Mouse (Mus musculus) intestine, embryonic 15.5 days (tissue): ENCODE results near the gene Gpt2. TPM values are rescaled to one million over a fixed set of nuclear protein-coding genes. Genes with fewer than 3 reads are reported as not detected.

Source experiments
- ATAC-seq: fragments of 200-750 bp; cut with Nextera tagmentation; 2 replicates; pipeline ENCODE4 v1.8.0; 2017; ENCODE audit warnings: moderate TSS enrichment, moderate library complexity
- H3K27ac ChIP-seq: fragments of 300-500 bp; sonication (generic); 2 replicates; pipeline ENCODE4 v1.5.1; 2015; ENCODE audit warnings: mild to moderate bottlenecking, inconsistent platforms
- H3K27me3 ChIP-seq: fragments of 300-500 bp; sonication (generic); replicated peaks from 2 replicates; pipeline ENCODE4 v1.6.1; 2015; ENCODE audit warnings: inconsistent platforms
- H3K36me3 ChIP-seq: fragments of 300-500 bp; sonication (generic); 2 replicates; pipeline ENCODE4 v1.6.1; 2015; ENCODE audit warnings: inconsistent platforms
- H3K4me1 ChIP-seq: fragments of 300-500 bp; sonication (generic); replicated peaks from 2 replicates; pipeline ENCODE4 v1.6.1; 2015; ENCODE audit warnings: inconsistent platforms
- H3K4me2 ChIP-seq: fragments of 300-500 bp; sonication (generic); replicated peaks from 2 replicates; pipeline ENCODE4 v1.6.1; 2015; ENCODE audit warnings: mild to moderate bottlenecking, inconsistent platforms
- H3K4me3 ChIP-seq: fragments of 300-500 bp; sonication (generic); replicated peaks from 2 replicates; pipeline ENCODE4 v1.5.1; 2015; ENCODE audit warnings: inconsistent platforms
- H3K9ac ChIP-seq: fragments of 300-500 bp; sonication (generic); 2 replicates; pipeline ENCODE4 v1.6.1; 2015; ENCODE audit warnings: inconsistent platforms
- H3K9me3 ChIP-seq: fragments of 300-500 bp; sonication (generic); 2 replicates; pipeline ENCODE4 v1.6.1; 2016; ENCODE audit warnings: inconsistent platforms
- WGBS: fragments of 180-500 bp; shearing (Covaris S2); methylation state at CpG from one replicate; pipeline ENCODE4 v1.1.7; 2015; 5-methylcytosine and 5-hydroxymethylcytosine counted together
- polyA plus RNA-seq: library from polyadenylated mRNA; unstranded; fragments of >200 nt; fragmentation: Nextera tagmentation; extraction: Ambion mirVana; gene quantifications from 2 replicates; pipeline ENCODE4 v1.2.1, GENCODE M21; 2015

Gpt2 gene
- polyA plus RNA-seq: 15.3 and 17.0 TPM in 2 replicates

DNA sequence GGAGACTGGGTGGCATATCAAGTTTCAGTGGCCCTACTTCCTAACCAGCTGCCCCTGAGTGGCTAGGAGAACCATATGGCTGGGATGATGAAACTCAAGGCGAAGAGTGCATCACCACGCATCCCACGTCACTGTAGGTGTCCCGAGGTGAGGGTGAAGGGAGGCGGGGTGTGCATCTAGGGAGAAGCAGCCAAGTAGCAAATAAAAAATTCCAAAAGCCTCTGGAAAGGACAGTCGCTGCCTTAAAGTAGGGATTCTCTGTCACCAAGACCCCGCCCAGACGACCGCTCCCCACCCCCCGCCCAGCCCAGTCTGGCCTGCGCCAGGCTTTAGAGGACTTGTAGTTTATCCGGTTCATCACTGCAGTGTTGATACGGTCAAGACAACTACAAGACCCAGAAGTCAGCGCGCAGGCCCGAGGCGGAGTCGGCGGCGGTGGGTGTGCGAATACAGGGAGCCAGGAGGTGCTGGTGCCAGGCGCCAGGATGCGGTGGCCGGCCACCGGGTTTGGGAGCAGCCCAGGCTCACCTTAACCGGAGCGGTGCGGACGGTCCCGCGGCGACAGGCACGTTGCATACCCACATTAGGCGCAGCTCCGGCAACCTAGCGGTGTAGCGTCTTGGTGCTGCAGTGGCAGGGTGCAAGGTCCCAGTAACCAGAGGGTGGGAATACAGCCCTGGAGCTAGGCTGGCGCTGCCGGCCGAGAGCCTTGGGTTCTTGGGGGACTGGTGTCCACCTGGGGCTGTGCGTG, at the start of gene Gpt2:
TSS of gene Gpt2 (plus strand) at position 452 of the 751 bp plus-strand sequence.
- under 1% methylated on average over 41 of the region's 41 CpGs for WGBS
- ATAC-seq: peak; percentile 99
- H3K4me1 ChIP-seq: 0 out of 2 replicates have a peak, but pooled peaks cover 6% of the 10 kb centered on the region
- H3K27me3 ChIP-seq: no peaks in the 10 kb centered on the region
- no peaks in the 10 kb centered on the region for H3K36me3 ChIP-seq
- peak within 1 kb of the TSS; percentile 98 for H3K4me2 ChIP-seq
- peak within 1 kb of the TSS; percentile 79 for H3K4me3 ChIP-seq
- no peaks in the 10 kb centered on the region for H3K9me3 ChIP-seq
- H3K9ac ChIP-seq: peak within 1 kb of the TSS; percentile 75
- H3K27ac ChIP-seq: peak within 1 kb of the TSS; percentile 4; the same call in 1 of the 2 replicates

DNA sequence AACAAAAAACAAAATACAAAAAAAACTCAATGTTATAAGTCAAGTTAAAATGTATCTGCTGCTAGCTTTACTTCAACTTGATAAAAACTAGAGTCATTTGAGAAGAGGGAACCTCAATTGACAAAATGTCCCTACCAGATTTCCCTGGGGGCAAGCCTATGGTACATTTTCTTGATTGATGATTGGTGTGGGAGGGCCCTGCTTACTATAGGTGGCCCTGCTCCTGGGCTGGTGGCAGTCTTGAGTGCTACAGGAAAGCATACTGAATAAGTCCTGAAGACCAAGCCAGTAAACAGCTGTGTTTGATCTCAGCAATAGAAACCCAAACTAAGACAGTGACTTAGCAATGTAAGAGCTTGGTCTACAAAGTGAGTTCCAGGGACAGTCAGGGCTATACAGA, 48.3 kb upstream of the Gpt2 start:
- Histone ChIP-seq H3K9ac (no peak overlapping the region), H3K27ac (no peak overlapping the region), H3K27me3 (no peaks in the 10 kb centered on the region), H3K4me3 (no peak overlapping the region), H3K4me1 (no peaks in the 10 kb centered on the region), H3K36me3 (no peaks in the 10 kb centered on the region), H3K4me2 (no peak overlapping the region), H3K9me3 (no peaks in the 10 kb centered on the region)
- ATAC-seq: no peak

DNA sequence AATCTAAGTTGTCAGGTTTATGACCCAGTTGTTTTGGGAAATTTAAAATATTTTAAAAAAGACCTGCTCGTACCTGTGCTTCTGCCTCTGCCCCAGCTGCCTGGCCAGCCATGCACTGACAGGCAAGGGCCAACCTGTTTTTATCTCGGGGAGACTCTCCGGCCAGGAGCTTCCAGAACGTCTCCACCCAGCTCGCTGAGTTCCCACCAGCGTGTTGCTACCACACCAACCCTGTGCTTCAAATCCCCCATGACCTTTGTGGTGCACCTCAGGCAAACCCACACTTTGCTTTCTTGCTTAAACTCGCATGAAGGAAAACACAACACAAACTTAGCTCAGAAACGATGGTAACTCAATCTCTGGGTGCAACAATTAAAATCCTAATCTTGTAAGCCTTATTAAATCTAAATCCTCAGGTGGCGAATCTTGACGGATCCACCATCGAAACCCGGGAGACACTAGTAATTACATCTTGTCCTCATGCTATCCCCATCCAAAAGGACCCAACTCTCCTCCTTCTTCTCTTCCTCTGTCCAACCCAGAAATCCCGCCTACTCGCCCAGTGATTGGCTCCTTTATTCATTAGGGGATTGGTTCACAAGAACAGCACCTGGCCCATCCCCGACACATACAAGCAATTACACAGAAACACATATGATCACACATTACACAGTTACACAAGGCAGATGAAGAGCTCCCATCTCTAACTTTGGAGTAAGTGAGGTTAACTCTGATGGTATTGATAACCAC, 46.3 kb upstream of the Gpt2 start:
- Histone ChIP-seq H3K27ac (no peak overlapping the region), H3K36me3 (no peaks in the 10 kb centered on the region), H3K4me3 (no peak overlapping the region), H3K4me2 (no peak overlapping the region), H3K9me3 (no peaks in the 10 kb centered on the region), H3K9ac (no peak overlapping the region), H3K4me1 (no peaks in the 10 kb centered on the region), H3K27me3 (no peaks in the 10 kb centered on the region)
- WGBS: 74% methylated on average over 15 of the region's 15 CpGs
- ATAC-seq: no peak

DNA sequence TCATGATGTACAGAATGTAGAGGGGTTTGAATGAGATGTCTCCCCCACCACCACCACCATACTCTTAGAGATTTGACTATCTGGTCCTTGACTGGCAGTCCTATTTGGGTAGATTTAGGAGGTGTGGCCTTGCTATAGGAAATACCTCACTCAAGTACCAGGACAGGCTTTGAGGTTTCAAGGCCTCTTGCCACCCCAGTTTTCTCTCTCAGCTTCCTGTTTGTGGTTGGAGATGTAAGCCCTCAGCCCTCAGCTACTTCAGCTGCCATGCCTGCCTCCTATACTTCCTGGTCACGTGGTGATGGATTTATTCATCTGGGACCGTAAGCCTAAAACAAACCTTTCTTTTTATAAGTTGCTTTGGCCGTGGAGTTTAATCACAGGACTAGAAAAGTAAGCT, 42.0 kb upstream of the Gpt2 start:
- H3K36me3 ChIP-seq: no peaks in the 10 kb centered on the region
- 68% methylated on average over 3 of the region's 3 CpGs for WGBS

DNA sequence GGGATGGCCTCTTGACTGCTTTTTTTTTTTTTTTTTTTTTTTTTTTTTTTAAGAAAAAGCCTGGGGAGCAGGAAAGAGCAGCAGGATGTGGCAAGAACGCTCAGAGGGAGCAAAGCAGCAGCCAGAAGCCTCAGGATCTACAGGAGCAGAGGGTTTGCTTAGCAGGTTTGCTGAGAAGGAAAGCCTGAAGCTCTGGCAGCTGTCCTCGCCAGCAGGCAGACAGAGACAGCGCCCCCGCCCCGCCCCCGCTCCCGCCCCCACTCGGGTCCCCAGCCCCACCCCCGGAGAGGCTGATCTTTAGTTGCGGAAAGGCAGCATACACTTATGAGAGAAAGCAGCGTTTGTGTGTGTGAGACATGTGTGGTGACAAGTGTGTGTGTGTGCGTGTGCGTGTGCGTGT, 40.0 kb upstream of the Gpt2 start:
- Histone ChIP-seq H3K9ac (no peak overlapping the region), H3K27me3 (no peaks in the 10 kb centered on the region), H3K4me1 (peaks cover 3% of the 10 kb centered on the region; the same call in 1 of the 2 replicates), H3K4me2 (peak overlapping the region; percentile 45), H3K4me3 (no peak overlapping the region), H3K27ac (no peak overlapping the region), H3K9me3 (no peaks in the 10 kb centered on the region), H3K36me3 (no peaks in the 10 kb centered on the region)
- WGBS: 19% methylated on average over 14 of the region's 14 CpGs
- ATAC-seq: peak; percentile 59; the same call in 1 of the 2 replicates

More for the DNA sequence above, 42.0 kb upstream of the Gpt2 start:
- H3K4me3 ChIP-seq: no peak overlapping the region
- H3K9me3 ChIP-seq: no peaks in the 10 kb centered on the region
- no peak overlapping the region for H3K9ac ChIP-seq
- H3K4me2 ChIP-seq: no peak overlapping the region
- no peak for ATAC-seq
- H3K4me1 ChIP-seq: peaks cover 3% of the 10 kb centered on the region; the same call in 1 of the 2 replicates
- H3K27ac ChIP-seq: no peak overlapping the region
- no peaks in the 10 kb centered on the region for H3K27me3 ChIP-seq

DNA sequence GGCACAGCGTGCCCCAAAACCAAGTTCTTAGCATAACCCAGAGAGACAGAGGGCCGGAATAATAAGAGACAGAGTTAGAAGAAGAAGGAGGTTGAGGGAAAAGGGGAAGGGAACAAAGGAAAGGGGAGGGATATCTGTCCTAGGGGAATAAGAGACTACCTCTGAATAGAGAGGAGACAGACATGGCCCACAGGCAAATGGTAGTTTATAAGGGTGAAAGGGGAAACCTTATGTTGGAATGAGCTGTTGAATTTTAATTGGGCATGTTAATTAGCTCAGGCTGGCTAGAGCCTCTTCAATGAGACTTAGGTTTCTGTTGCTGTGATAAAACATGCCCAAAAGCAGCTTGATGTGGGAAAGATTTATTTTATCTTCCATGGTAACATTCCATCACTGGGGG, 39.1 kb upstream of the Gpt2 start:
- 84% methylated on average over 2 of the region's 2 CpGs for WGBS
- Histone ChIP-seq H3K4me2 (no peak overlapping the region), H3K27ac (no peak overlapping the region), H3K4me1 (peaks cover 3% of the 10 kb centered on the region; the same call in 1 of the 2 replicates), H3K9ac (no peak overlapping the region), H3K27me3 (no peaks in the 10 kb centered on the region), H3K9me3 (no peaks in the 10 kb centered on the region), H3K4me3 (no peak overlapping the region), H3K36me3 (no peaks in the 10 kb centered on the region)
- no peak for ATAC-seq

DNA sequence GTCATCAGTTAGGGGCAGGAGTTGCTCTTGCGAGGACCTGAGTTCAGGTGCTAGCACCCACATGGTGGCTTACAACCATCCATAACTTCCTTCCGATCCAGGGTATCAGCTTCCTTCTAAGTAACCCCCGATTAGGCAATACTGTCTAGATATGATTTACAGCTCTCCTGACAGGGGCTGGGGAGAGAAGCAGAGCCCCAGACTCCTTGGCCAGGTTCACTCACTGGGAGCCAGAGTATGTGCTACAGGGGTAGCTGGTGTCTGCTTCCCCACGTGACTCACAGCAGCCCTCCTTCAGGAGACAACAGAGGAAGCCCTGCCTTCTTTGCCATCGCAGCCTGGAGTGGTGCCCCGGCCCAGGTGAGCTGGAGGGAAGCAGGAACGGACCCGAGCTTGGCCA, 37.6 kb upstream of the Gpt2 start:
- H3K4me3 ChIP-seq: no peak overlapping the region
- no peaks in the 10 kb centered on the region for H3K9me3 ChIP-seq
- no peak overlapping the region for H3K9ac ChIP-seq
- H3K36me3 ChIP-seq: no peaks in the 10 kb centered on the region
- H3K4me2 ChIP-seq: no peak overlapping the region
- H3K4me1 ChIP-seq: peaks cover 3% of the 10 kb centered on the region; the same call in 1 of the 2 replicates
- no peaks in the 10 kb centered on the region for H3K27me3 ChIP-seq
- WGBS: 50% methylated on average over 8 of the region's 8 CpGs
- H3K27ac ChIP-seq: no peak overlapping the region
- ATAC-seq: no peak

DNA sequence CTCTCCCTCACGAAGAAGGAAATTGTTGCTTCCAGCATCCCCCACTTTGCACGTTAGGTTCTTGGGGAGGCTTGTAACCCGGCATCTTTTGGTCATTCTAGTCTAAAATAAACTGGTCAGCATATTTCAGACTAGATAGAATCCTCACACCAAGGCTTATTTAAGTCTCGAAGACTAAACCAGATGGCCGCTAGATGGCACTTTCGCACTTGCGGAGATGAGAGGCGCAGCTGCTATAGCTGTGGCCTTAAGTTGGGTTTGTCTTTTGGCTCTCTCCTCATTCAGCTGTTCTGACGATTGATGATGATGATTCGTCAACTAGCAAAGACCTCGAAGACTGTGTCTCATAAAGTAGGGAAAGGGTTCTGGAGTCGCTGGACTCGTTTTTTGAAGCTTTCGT, 35.8 kb upstream of the Gpt2 start:
- Histone ChIP-seq H3K4me2 (no peak overlapping the region), H3K9ac (no peak overlapping the region), H3K27me3 (no peaks in the 10 kb centered on the region), H3K36me3 (no peaks in the 10 kb centered on the region), H3K27ac (no peak overlapping the region), H3K4me3 (no peak overlapping the region), H3K4me1 (peaks cover 3% of the 10 kb centered on the region; the same call in 1 of the 2 replicates), H3K9me3 (no peaks in the 10 kb centered on the region)
- ATAC-seq: no peak
- WGBS: 7% methylated on average over 14 of the region's 14 CpGs

DNA sequence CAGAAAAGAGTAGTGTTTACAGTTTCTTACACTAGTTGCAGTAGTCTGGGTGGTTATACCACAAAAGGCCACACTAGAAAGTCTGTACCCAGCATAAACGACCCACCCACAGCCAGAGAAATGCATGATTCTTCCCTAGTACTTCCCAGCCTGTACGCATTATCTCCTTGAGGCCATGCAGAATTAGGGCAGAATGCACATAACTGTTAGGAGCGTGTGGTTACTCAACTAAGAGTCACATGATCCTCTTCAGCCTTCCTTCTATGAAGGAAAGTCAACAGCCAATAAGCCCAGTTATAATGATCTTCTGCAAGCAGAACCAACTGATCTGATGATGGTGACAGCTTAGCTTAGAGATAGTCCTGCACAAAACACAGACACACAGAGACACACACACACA, 32.8 kb upstream of the Gpt2 start:
- Histone ChIP-seq H3K27me3 (no peaks in the 10 kb centered on the region), H3K9me3 (no peaks in the 10 kb centered on the region), H3K36me3 (no peaks in the 10 kb centered on the region), H3K27ac (no peak overlapping the region), H3K4me1 (0 out of 2 replicates have a peak, but pooled peaks cover 5% of the 10 kb centered on the region), H3K9ac (no peak overlapping the region), H3K4me3 (no peak overlapping the region), H3K4me2 (no peak overlapping the region)
- no peak for ATAC-seq
- WGBS: 66% methylated on average over 3 of the region's 3 CpGs

DNA sequence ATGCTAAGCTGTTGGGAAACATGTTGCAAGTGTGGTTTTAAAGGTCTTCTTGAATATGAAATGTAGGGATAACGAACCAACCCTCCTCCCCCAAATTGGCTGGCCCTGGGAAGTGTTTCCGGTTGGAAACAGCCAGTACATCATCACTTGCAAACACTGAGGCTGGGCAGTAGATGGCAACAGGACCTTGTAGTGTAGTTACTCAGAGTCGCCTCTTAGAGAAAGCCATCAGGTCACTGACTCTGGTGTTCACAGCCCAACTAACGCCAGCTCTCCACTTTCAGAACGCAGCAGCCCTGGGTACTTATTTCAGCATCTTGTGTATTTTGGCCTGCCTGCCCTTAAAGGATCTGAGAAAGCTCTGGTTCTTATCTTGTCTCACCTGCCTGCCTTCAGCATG, 31.6 kb upstream of the Gpt2 start:
- Histone ChIP-seq H3K4me2 (no peak overlapping the region), H3K4me3 (no peak overlapping the region), H3K27ac (no peak overlapping the region), H3K9ac (no peak overlapping the region), H3K36me3 (no peaks in the 10 kb centered on the region), H3K9me3 (no peaks in the 10 kb centered on the region), H3K27me3 (no peaks in the 10 kb centered on the region), H3K4me1 (0 out of 2 replicates have a peak, but pooled peaks cover 2% of the 10 kb centered on the region)
- WGBS: 45% methylated on average over 5 of the region's 5 CpGs
- no peak for ATAC-seq

DNA sequence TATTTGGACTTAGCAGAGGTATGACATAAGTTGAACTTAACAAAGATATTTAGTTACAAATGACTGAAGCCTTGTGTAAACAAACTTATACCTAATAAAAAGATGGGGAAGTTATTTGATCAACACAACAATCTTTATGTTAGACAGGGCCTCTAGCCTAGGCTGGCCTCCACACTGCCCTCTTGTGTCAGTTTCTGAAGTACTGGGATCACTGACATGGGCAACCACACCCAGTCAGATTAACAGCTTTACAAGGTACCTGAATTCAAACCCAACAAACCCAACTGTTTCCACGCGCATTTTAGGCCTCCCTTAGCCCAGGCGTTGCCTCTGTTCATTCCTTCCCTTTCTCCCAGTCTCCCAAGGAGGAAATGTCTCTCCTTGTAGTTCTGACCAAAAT, 31.0 kb upstream of the Gpt2 start:
- 84% methylated on average over 3 of the region's 3 CpGs for WGBS
- Histone ChIP-seq H3K27ac (no peak overlapping the region), H3K4me3 (no peak overlapping the region), H3K36me3 (no peaks in the 10 kb centered on the region), H3K9me3 (no peaks in the 10 kb centered on the region), H3K4me1 (0 out of 2 replicates have a peak, but pooled peaks cover 2% of the 10 kb centered on the region), H3K4me2 (no peak overlapping the region), H3K27me3 (no peaks in the 10 kb centered on the region), H3K9ac (no peak overlapping the region)
- no peak for ATAC-seq

DNA sequence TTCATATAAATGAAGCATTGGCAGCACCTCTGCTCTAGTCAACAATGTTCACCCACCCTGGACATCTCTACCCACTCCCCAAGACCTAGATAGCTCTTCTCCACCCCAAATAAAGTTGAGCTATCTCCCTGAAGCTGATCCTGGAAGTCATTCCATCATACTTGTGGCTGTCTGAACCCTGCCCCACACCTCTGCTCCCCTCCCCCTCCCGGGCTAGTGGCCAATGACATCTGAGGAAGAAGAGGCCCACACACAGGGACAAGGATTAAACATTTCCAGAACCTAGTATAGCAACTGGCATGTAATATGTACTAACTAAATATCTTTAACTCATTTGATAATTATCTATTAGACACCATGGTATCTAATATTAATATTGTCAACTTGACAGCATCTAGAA, 29.9 kb upstream of the Gpt2 start:
- Histone ChIP-seq H3K9me3 (no peaks in the 10 kb centered on the region), H3K4me1 (0 out of 2 replicates have a peak, but pooled peaks cover 2% of the 10 kb centered on the region), H3K27me3 (no peaks in the 10 kb centered on the region), H3K36me3 (no peaks in the 10 kb centered on the region), H3K4me3 (no peak overlapping the region), H3K4me2 (no peak overlapping the region), H3K27ac (no peak overlapping the region), H3K9ac (no peak overlapping the region)
- 79% methylated on average over 1 of the region's 1 CpGs for WGBS
- no peak for ATAC-seq
